Mouse (Mus musculus): ENCODE results near the gene Dchs1. TPM values are rescaled to one million over a fixed set of nuclear protein-coding genes. Genes with fewer than 3 reads are reported as not detected.
"Not testable (repeated sequence)": the region's sequence is repeated elsewhere in the genome, so short reads cannot be mapped to it uniquely, and the experiment has no call there.

Dchs1 gene
- polyA plus RNA-seq, 1 experiment, result 6.7 TPM

GRCm38 (mm10) chr7:105743926-105744590, 43.4 kb downstream of the Dchs1 start, which contains the start of gene Taf10:
Gene Taf10 (minus strand): TSS chr7:105744361.
- peak within 1 kb of the TSS; percentile 68 for H3K4me3 ChIP-seq (ENCODE audit: extremely low read depth, insufficient read depth, insufficient read length)
- no peaks in the 10 kb centered on the region for H3K27me3 ChIP-seq (ENCODE audit: control insufficient read depth, insufficient read depth, low read length)
- 0 out of 2 replicates have a peak, but pooled peaks have one; percentile 17 for TF ChIP-seq CTCF (IDR thresholded peaks at IDR 0.05; ENCODE audit: extremely low read depth, insufficient read depth, insufficient read length, insufficient replicate concordance)
- TF ChIP-seq POLR2A (IDR thresholded peaks at IDR 0.05; ENCODE audit: low read depth, low read length), result peak; percentile 87
- under 1% methylated on average over 67 of the region's 67 CpGs for WGBS
- H3K4me1 ChIP-seq (ENCODE audit: control insufficient read depth, insufficient read depth, insufficient read length), result no peaks in the 10 kb centered on the region; the same call in 1 of the 2 replicates
- DNase-seq (ENCODE audit: low read depth in 1 of 2, low spot score in 2 of 2), result peak; percentile 84 to 88
- peak within 1 kb of the TSS; percentile 53 for H3K27ac ChIP-seq (ENCODE audit: insufficient read depth, low read length)
- H3K36me3 ChIP-seq (ENCODE audit: control insufficient read depth, insufficient read depth, low read length), result peaks cover 17% of the 10 kb centered on the region

GRCm38 (mm10) chr7:105743246-105743925, 44.1 kb downstream of the Dchs1 start:
- WGBS, result 36% methylated on average over 20 of the region's 20 CpGs
- Histone ChIP-seq H3K27ac (ENCODE audit: insufficient read depth, low read length) (0 out of 2 replicates have a peak overlapping the region, but pooled peaks have one; percentile 53), H3K4me3 (ENCODE audit: extremely low read depth, insufficient read depth, insufficient read length) (peak overlapping the region; percentile 68), H3K36me3 (ENCODE audit: control insufficient read depth, insufficient read depth, low read length) (peaks cover 16% of the 10 kb centered on the region)
- not testable (repeated sequence) for H3K4me1 ChIP-seq (ENCODE audit: control insufficient read depth, insufficient read depth, insufficient read length); H3K27me3 ChIP-seq (ENCODE audit: control insufficient read depth, insufficient read depth, low read length); DNase-seq (ENCODE audit: low read depth in 1 of 2, low spot score in 2 of 2)

- not testable (repeated sequence) for H3K4me3 ChIP-seq (ENCODE audit: extremely low read depth, insufficient read depth, insufficient read length); H3K27ac ChIP-seq (ENCODE audit: insufficient read depth, low read length)
- H3K36me3 ChIP-seq (ENCODE audit: control insufficient read depth, insufficient read depth, low read length), result peaks cover 14% of the 10 kb centered on the region
These were observed 44.8 kb downstream of the Dchs1 start for GRCm38 (mm10) chr7:105742539-105743215.

GRCm38 (mm10) chr7:105741978-105742377, 45.5 kb downstream of the Dchs1 start:
- no peaks in the 10 kb centered on the region; the same call in 1 of the 2 replicates for H3K4me1 ChIP-seq (ENCODE audit: control insufficient read depth, insufficient read depth, insufficient read length)
- 94% methylated on average over 9 of the region's 9 CpGs for WGBS
- no peak for DNase-seq (ENCODE audit: low read depth in 1 of 2, low spot score in 2 of 2)
- TF ChIP-seq POLR2A (IDR thresholded peaks at IDR 0.05; ENCODE audit: low read depth, low read length), result no peak
- TF ChIP-seq CTCF (IDR thresholded peaks at IDR 0.05; ENCODE audit: extremely low read depth, insufficient read depth, insufficient read length, insufficient replicate concordance), result no peak
- H3K4me3 ChIP-seq (ENCODE audit: extremely low read depth, insufficient read depth, insufficient read length), result no peak overlapping the region
- no peak overlapping the region for H3K27ac ChIP-seq (ENCODE audit: insufficient read depth, low read length)
- H3K27me3 ChIP-seq (ENCODE audit: control insufficient read depth, insufficient read depth, low read length), result no peaks in the 10 kb centered on the region
- peaks cover 14% of the 10 kb centered on the region for H3K36me3 ChIP-seq (ENCODE audit: control insufficient read depth, insufficient read depth, low read length)

More at GRCm38 (mm10) chr7:105742539-105743215, 44.8 kb downstream of the Dchs1 start:
- DNase-seq (ENCODE audit: low read depth in 1 of 2, low spot score in 2 of 2); H3K4me1 ChIP-seq (ENCODE audit: control insufficient read depth, insufficient read depth, insufficient read length); H3K27me3 ChIP-seq (ENCODE audit: control insufficient read depth, insufficient read depth, low read length): not testable (repeated sequence)
- WGBS, result 86% methylated on average over 7 of the region's 7 CpGs

- Histone ChIP-seq H3K36me3 (ENCODE audit: control insufficient read depth, insufficient read depth, low read length) (peaks cover 11% of the 10 kb centered on the region), H3K27ac (ENCODE audit: insufficient read depth, low read length) (no peak overlapping the region), H3K27me3 (ENCODE audit: control insufficient read depth, insufficient read depth, low read length) (no peaks in the 10 kb centered on the region), H3K4me3 (ENCODE audit: extremely low read depth, insufficient read depth, insufficient read length) (no peak overlapping the region), H3K4me1 (ENCODE audit: control insufficient read depth, insufficient read depth, insufficient read length) (no peaks in the 10 kb centered on the region; the same call in 1 of the 2 replicates)
- WGBS, result 93% methylated on average over 6 of the region's 6 CpGs
- TF ChIP-seq CTCF (IDR thresholded peaks at IDR 0.05; ENCODE audit: extremely low read depth, insufficient read depth, insufficient read length, insufficient replicate concordance) (no peak), POLR2A (IDR thresholded peaks at IDR 0.05; ENCODE audit: low read depth, low read length) (no peak)
- no peak for DNase-seq (ENCODE audit: low read depth in 1 of 2, low spot score in 2 of 2)
These were observed 46.6 kb downstream of the Dchs1 start for GRCm38 (mm10) chr7:105740851-105741250.

- no peaks in the 10 kb centered on the region for H3K27me3 ChIP-seq (ENCODE audit: control insufficient read depth, insufficient read depth, low read length)
- WGBS, result 95% methylated on average over 13 of the region's 13 CpGs
- H3K4me1 ChIP-seq (ENCODE audit: control insufficient read depth, insufficient read depth, insufficient read length), result peaks cover 2% of the 10 kb centered on the region
- TF ChIP-seq POLR2A (IDR thresholded peaks at IDR 0.05; ENCODE audit: low read depth, low read length) (no peak), CTCF (IDR thresholded peaks at IDR 0.05; ENCODE audit: extremely low read depth, insufficient read depth, insufficient read length, insufficient replicate concordance) (no peak)
- H3K27ac ChIP-seq (ENCODE audit: insufficient read depth, low read length), result no peak overlapping the region
- H3K4me3 ChIP-seq (ENCODE audit: extremely low read depth, insufficient read depth, insufficient read length), result no peak overlapping the region
- H3K36me3 ChIP-seq (ENCODE audit: control insufficient read depth, insufficient read depth, low read length), result peaks cover 11% of the 10 kb centered on the region
- DNase-seq (ENCODE audit: low read depth in 1 of 2, low spot score in 2 of 2), result no peak
These were observed 47.2 kb downstream of the Dchs1 start for GRCm38 (mm10) chr7:105740089-105740795.

Measured in spleen, adult 2 months (tissue).